Mouse (Mus musculus): ENCODE measurements around the gene Gm20481. TPM values are rescaled to one million over a fixed set of nuclear protein-coding genes. Genes with fewer than 3 reads are reported as not detected.
"Not testable (repeated sequence)": the region's sequence is repeated elsewhere in the genome, so short reads cannot be mapped to it uniquely, and the experiment has no call there.

Gene Gm20481
- polyA plus RNA-seq, 1 experiment from 2014 or later = not detected

DNA sequence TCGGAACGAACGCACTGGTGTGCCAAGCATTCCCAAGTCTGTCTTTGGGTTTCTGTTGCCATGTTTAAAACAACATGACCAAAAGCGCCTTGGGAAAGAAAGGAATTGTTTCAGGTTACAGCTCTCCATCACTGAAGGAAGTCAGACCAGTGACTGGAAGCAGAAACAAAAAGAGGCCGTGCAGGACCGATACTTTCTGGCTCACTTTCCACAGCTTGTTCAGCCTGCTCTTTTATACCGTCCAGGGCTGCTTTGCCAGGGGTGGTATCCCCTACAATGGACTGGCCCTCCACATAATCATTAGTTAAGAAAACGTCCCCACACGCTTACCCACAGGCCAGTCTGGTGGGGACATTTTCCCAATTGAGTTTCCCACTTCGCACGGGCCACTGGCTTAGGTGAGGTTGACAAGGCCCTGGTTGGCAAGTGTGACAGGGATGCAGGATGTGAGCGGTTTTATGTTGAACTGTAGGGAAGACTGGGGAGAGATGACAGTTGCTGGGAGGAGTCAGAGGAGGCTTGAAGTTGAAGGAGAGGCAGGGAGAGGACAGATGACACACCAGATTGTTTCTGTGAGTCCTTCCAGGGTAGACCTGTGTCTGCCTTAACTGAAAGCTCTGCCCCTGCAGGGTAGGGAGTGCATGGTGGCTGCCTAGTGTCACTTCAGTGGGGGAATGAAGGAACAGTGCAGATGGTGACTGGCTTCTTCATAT, 32.6 kb downstream of the Gm20481 start:
- Histone ChIP-seq H3K4me2 (peak overlapping the region; percentile 94), H3K27me3 (replicated peaks) (no peaks in the 10 kb centered on the region), H3K9ac (peak overlapping the region; percentile 84), H3K4me3 (peak overlapping the region; percentile 86), H3K27ac (0 out of 2 replicates have a peak overlapping the region, but pooled peaks have one; percentile 98), H3K4me1 (peaks cover 29% of the 10 kb centered on the region), H3K36me3 (replicated peaks) (peaks cover 10% of the 10 kb centered on the region; the same call in 1 of the 2 replicates), H3K9me3 (no peaks in the 10 kb centered on the region)
- 12% methylated on average over 12 of the region's 12 CpGs for WGBS
- ATAC-seq (replicated peaks) = no peak

DNA sequence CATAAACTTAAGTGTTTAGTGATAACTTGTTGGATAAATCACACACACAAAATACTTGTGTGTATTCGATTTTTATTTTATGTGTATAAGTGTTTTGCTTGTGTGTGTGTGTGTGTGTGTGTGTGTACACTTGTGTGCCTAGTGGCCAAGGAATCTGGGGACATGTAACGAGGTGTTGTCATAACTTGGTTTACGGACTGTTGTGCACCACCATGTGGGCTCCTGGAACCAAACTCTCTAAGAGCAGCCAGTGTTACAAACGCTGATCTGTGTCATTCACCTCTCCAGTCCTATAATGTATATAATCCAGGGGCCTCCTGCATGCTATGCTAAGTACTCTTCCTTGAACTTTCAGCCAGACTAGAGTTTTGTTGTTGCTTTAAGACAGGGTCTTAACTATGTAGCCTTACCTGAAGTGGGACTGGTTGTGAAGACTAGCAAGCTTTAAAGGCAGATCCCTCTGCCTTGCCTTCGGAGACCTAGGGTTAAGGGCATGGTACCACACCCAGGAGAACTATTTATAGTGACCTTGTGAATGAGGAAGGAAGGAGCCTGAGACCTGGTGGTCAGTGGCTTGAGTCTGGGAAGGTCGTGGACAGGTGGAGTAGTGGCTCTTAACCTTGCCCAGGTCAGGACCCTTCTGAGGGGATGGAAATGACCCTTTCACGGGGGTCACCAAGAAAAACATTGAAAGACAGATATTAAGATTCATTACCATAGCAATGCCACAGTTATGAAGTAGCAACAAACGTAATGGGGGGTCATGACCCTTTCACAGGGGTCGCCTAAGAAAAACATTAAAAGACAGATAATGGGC, 33.5 kb downstream of the Gm20481 start:
- peaks cover 10% of the 10 kb centered on the region; the same call in 1 of the 2 replicates for H3K36me3 ChIP-seq (replicated peaks)
- WGBS = 79% methylated on average over 9 of the region's 9 CpGs
- ATAC-seq (replicated peaks) = no peak
- H3K4me2 ChIP-seq = no peak overlapping the region
- no peak overlapping the region; the same call in 1 of the 2 replicates for H3K9ac ChIP-seq
- H3K4me1 ChIP-seq = peaks cover 29% of the 10 kb centered on the region
- H3K4me3 ChIP-seq = no peak overlapping the region
- H3K27me3 ChIP-seq (replicated peaks) = no peaks in the 10 kb centered on the region
- no peak overlapping the region for H3K27ac ChIP-seq
- H3K9me3 ChIP-seq = no peaks in the 10 kb centered on the region

DNA sequence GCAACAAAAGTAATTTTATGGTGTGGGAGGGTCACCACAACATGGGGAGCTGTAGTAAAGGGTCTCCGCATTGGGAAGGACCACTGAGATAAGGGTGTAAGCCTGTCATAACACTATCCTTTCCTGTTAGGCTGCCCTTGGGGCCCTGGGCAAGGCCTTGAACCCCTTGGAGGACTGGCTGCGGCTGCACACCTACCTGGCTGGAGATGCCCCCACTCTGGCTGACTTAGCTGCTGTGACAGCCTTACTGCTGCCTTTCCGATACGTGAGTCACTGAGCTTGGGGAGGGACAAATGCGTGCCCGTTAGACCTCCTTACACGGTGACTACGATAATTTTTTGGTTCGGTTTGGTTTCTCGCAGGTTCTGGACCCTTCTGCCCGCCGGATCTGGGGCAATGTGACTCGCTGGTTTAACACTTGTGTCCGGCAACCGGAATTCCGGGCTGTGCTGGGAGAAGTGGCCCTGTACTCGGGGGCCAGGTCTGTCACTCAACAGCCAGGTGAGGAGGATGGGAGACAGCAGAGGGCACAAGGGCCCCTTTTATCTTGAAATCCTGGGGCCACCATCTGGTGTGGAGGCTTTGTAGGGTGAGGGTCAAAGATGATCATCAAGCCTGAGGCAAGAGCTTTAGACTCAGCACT, 34.5 kb downstream of the Gm20481 start:
- no peak overlapping the region for H3K27ac ChIP-seq

DNA sequence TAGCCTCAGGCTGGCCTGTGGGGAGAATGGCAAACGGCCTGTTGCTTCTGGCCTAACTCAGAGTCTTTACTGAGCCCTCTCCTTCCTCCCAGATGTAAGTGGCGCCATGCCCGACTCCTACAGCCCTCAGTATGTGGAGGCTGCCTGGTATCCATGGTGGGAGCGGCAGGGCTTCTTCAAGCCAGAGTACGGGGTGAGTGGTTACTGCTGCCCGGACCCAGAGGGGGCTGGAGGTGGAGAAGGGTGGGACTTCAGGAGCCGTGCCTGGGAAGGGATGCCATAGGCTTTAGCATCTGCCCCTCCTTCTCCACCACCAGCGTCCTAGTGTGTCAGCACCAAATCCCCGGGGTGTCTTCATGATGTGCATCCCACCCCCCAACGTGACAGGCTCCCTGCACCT, 35.4 kb downstream of the Gm20481 start:
- Histone ChIP-seq H3K9ac (no peak overlapping the region), H3K36me3 (replicated peaks) (peaks cover 15% of the 10 kb centered on the region; the same call in 1 of the 2 replicates), H3K27ac (no peak overlapping the region), H3K4me1 (peaks cover 23% of the 10 kb centered on the region), H3K27me3 (replicated peaks) (no peaks in the 10 kb centered on the region), H3K9me3 (no peaks in the 10 kb centered on the region), H3K4me3 (no peak overlapping the region), H3K4me2 (no peak overlapping the region)
- WGBS = 93% methylated on average over 10 of the region's 10 CpGs
- ATAC-seq (replicated peaks) = no peak

More for the DNA sequence above, 34.5 kb downstream of the Gm20481 start:
- Histone ChIP-seq H3K27me3 (replicated peaks) (no peaks in the 10 kb centered on the region), H3K4me1 (peaks cover 29% of the 10 kb centered on the region), H3K4me2 (no peak overlapping the region), H3K9ac (no peak overlapping the region), H3K36me3 (replicated peaks) (peaks cover 14% of the 10 kb centered on the region; the same call in 1 of the 2 replicates), H3K4me3 (no peak overlapping the region), H3K9me3 (no peaks in the 10 kb centered on the region)
- 96% methylated on average over 17 of the region's 17 CpGs for WGBS
- no peak for ATAC-seq (replicated peaks)

DNA sequence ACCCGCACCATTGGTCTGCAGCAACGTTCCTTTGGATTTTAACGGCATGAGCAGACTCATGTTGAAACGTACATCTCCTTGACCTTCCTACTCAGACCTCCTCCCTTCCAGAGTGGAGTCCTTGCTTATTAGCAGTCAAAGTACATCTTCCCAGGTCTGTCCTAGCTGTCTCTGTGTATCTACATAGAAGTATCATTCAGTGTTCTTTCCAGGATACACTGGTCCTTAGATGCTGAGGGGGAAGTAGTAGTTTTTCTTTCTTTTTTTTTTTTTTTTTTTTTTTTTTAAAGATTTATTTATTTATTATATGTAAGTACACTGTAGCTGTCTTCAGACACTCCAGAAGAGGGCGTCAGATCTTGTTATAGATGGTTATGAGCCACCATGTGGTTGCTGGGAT, 36.2 kb downstream of the Gm20481 start:
- not testable (repeated sequence) for H3K27me3 ChIP-seq (replicated peaks); H3K9ac ChIP-seq; H3K4me3 ChIP-seq; H3K27ac ChIP-seq; H3K9me3 ChIP-seq; H3K4me2 ChIP-seq; ATAC-seq (replicated peaks)
- Histone ChIP-seq H3K36me3 (replicated peaks) (peaks cover 23% of the 10 kb centered on the region), H3K4me1 (peaks cover 22% of the 10 kb centered on the region)
- 98% methylated on average over 4 of the region's 5 CpGs for WGBS

DNA sequence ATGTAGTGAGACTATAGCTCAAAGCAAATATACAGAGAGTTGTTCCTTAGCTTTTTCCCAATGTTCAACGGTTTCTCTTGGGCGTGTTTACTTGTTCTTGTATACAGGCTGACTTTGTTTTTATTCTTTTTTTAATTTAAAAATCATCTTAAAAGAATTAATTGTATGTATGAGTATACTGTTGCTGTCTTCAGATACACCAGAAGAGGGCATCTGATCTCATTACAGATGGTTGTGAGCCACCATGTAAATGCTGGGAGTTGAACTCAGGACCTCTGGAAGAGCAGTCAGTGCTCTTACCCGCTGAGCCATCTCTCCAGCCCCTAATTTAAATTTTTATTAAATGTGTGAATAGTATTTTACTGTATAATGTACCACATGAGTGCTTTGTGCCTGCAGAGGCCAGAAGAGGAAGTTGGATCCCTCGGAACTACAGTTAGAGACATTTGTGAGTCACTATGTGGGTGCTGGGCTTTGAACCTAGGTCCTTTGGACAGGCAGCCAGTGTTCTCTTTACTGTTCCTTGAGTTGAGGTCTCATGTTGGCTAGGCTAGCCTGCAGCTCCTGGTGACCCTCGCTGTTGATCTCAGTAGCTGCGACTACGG, 37.8 kb downstream of the Gm20481 start:
- Histone ChIP-seq H3K9me3 (no peaks in the 10 kb centered on the region), H3K9ac (no peak overlapping the region), H3K4me1 (peaks cover 11% of the 10 kb centered on the region), H3K27me3 (replicated peaks) (no peaks in the 10 kb centered on the region), H3K36me3 (replicated peaks) (peaks cover 38% of the 10 kb centered on the region), H3K4me3 (no peak overlapping the region), H3K4me2 (no peak overlapping the region), H3K27ac (no peak overlapping the region)
- ATAC-seq (replicated peaks) = no peak
- 97% methylated on average over 7 of the region's 7 CpGs for WGBS

DNA sequence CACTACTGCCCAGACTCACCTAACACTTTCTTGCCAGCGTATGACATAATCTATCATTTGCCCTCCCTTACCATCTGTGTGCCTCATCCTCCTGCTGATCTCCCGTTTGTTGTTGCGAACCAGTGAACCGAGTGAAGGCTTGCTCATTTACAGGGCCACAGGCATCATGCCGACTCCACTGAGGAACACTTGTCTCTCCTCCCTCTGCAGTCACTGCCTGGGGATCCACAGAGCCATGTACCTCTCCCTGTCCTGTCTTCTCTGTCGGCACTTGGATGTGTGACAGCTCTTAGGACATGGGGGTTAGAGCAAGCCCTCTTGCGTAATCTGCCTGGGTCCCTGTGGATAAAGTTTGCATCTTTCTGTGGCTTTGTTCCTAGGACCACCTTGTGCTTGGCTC, 39.9 kb downstream of the Gm20481 start:
- Histone ChIP-seq H3K9ac (no peak overlapping the region), H3K9me3 (no peaks in the 10 kb centered on the region), H3K4me2 (no peak overlapping the region), H3K27me3 (replicated peaks) (no peaks in the 10 kb centered on the region), H3K4me3 (no peak overlapping the region), H3K27ac (no peak overlapping the region), H3K36me3 (replicated peaks) (peaks cover 57% of the 10 kb centered on the region), H3K4me1 (no peaks in the 10 kb centered on the region)
- WGBS = 88% methylated on average over 7 of the region's 7 CpGs
- ATAC-seq (replicated peaks) = no peak

DNA sequence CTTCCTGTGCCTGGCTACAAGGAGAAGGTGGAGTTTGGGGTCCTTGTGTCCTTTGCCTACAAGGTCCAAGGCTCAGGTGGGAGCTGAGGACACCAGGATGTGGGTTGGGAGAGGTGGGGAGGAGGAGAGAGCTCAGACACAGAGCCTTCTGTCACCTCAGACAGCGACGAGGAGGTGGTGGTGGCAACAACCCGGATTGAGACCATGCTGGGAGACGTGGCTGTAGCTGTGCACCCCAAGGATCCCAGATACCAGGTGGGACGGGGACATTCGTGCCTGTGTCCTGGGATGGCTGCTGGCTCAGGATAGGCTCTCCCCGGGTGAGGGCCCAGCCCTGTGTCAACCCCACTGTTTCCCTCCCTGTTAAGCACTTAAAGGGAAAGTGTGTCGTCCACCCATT, 41.7 kb downstream of the Gm20481 start:
- no peak for ATAC-seq (replicated peaks)
- Histone ChIP-seq H3K9ac (no peak overlapping the region), H3K9me3 (no peaks in the 10 kb centered on the region), H3K4me2 (no peak overlapping the region), H3K36me3 (replicated peaks) (peaks cover 47% of the 10 kb centered on the region), H3K27me3 (replicated peaks) (no peaks in the 10 kb centered on the region), H3K4me1 (0 out of 2 replicates have a peak, but pooled peaks cover 3% of the 10 kb centered on the region), H3K27ac (no peak overlapping the region), H3K4me3 (no peak overlapping the region)
- 91% methylated on average over 8 of the region's 8 CpGs for WGBS

DNA sequence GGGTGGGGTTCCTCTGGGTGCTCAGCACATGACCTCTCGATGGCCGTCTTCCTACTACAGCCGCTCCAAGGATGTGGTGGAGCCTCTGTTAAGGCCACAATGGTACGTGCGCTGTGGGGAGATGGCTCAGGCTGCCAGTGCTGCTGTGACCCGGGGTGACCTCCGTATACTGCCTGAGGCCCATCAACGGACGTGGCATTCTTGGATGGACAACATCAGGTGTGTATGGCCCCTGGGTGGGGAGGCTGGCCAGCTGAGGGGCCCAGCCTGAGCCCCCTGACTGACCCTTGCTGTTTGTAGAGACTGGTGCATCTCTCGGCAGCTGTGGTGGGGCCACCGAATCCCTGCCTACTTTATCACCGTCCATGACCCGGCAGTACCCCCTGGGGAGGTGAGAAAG, 42.7 kb downstream of the Gm20481 start:
- WGBS = 92% methylated on average over 13 of the region's 13 CpGs
- H3K27me3 ChIP-seq (replicated peaks) = no peaks in the 10 kb centered on the region
- H3K4me2 ChIP-seq = no peak overlapping the region
- no peak overlapping the region for H3K27ac ChIP-seq
- H3K9me3 ChIP-seq = no peaks in the 10 kb centered on the region
- 0 out of 2 replicates have a peak, but pooled peaks cover 4% of the 10 kb centered on the region for H3K4me1 ChIP-seq
- H3K9ac ChIP-seq = no peak overlapping the region
- peaks cover 47% of the 10 kb centered on the region for H3K36me3 ChIP-seq (replicated peaks)
- H3K4me3 ChIP-seq = no peak overlapping the region
- ATAC-seq (replicated peaks) = no peak

DNA sequence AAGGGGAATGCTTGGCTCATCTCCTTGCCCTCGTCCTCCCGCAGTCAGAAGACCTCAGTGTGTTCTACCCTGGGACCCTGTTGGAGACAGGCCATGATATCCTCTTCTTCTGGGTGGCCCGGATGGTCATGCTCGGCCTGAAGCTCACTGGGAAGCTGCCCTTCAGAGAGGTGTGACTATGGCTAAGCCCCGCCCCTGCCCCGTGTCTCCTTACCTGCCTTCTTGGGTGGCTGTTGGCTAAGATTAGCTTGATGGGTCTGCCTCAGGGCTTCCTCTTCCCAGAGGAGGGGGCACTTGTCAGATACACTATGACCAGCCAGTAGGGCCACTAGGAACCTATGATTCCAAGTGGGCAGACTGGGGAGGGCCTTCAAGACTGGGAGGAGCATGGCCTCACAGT, 43.5 kb downstream of the Gm20481 start:
- H3K27ac ChIP-seq = no peak overlapping the region
- H3K9ac ChIP-seq = no peak overlapping the region
- peaks cover 47% of the 10 kb centered on the region for H3K36me3 ChIP-seq (replicated peaks)
- no peaks in the 10 kb centered on the region for H3K27me3 ChIP-seq (replicated peaks)
- WGBS = 88% methylated on average over 6 of the region's 6 CpGs
- no peak for ATAC-seq (replicated peaks)
- no peaks in the 10 kb centered on the region for H3K9me3 ChIP-seq
- no peak overlapping the region for H3K4me2 ChIP-seq
- H3K4me1 ChIP-seq = 0 out of 2 replicates have a peak, but pooled peaks cover 4% of the 10 kb centered on the region
- no peak overlapping the region for H3K4me3 ChIP-seq

DNA sequence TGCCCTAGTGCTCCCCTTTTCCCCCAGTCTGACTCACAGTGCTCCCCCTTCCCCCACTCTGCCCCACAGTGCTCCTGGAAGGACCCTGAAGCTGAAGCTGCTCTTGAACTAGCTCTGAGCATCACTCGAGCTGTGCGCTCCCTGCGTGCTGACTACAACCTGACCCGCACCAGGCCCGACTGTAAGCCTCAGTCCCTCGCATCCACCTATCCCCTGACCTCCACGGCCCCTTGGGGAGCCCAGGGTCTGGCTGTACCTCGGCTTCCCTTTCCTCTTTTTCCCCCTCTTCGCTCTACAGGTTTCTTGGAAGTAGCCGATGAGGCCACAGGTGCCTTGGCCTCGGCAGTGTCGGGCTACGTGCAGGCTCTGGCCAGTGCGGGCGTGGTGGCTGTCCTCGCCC, 45.6 kb downstream of the Gm20481 start:
- no peak for ATAC-seq (replicated peaks)
- WGBS = 94% methylated on average over 16 of the region's 16 CpGs
- no peaks in the 10 kb centered on the region for H3K9me3 ChIP-seq
- peaks cover 40% of the 10 kb centered on the region for H3K36me3 ChIP-seq (replicated peaks)
- H3K4me2 ChIP-seq = no peak overlapping the region
- H3K9ac ChIP-seq = no peak overlapping the region
- H3K27ac ChIP-seq = no peak overlapping the region
- H3K4me3 ChIP-seq = no peak overlapping the region
- H3K27me3 ChIP-seq (replicated peaks) = no peaks in the 10 kb centered on the region
- 0 out of 2 replicates have a peak, but pooled peaks cover 4% of the 10 kb centered on the region for H3K4me1 ChIP-seq

DNA sequence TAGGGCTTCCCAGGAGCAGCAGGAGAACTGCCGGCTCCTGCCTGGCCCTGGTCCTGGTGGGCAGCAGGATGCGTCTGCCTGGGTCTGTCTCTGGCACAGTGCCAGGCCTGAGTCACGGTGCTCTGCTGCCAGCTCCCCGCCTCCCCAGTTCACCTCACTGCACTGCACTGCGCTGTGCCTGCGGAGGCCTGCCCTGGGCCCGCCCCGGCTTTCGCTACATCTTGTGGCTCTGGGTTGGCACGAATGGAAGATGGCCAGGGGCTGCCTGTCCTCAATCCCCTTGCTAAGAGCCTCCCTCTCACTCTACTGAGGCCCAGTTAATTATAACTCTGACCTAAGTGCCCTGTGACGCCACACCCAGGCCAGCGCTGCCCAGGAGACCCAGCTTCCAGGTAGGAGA, 46.7 kb downstream of the Gm20481 start, which contains the start of gene Vwa7:
Gene Vwa7, plus strand, starts transcription at position 204 of the 400 bp plus-strand sequence.
- no peaks in the 10 kb centered on the region for H3K9me3 ChIP-seq
- no peaks in the 10 kb centered on the region for H3K27me3 ChIP-seq (replicated peaks)
- 0 out of 2 replicates have a peak, but pooled peaks have one; percentile 28 for ATAC-seq (replicated peaks)
- peaks cover 5% of the 10 kb centered on the region for H3K4me1 ChIP-seq
- 56% methylated on average over 12 of the region's 12 CpGs for WGBS
- H3K4me2 ChIP-seq = no peak within 1 kb of the TSS
- no peak within 1 kb of the TSS for H3K4me3 ChIP-seq
- no peak within 1 kb of the TSS for H3K27ac ChIP-seq
- peaks cover 30% of the 10 kb centered on the region for H3K36me3 ChIP-seq (replicated peaks)
- H3K9ac ChIP-seq = no peak within 1 kb of the TSS
